ENCODE assay signal across 23 mouse cellular contexts in genomic region chr9:112095198-112095597, GRCm38 (mm10).
DNase-seq lines count a peak whose midpoint lies in the region; ATAC-seq and TF ChIP-seq lines count a peak whose summit lies in the region.
"Had no signal": no experiment of that assay in that cellular context is flagged by ENCODE, and none has a peak within 500 bp of the region (broad histone marks: within the 10 kb centered on the region; RNA-seq: fewer than 3 reads in every experiment).

No protein-coding gene starts in this region.

- peak; percentile 53 for ATAC-seq in frontal cortex, adult (ENCODE audit: low TSS enrichment)
- ATAC-seq: activated CD4-positive, CD25-positive, alpha-beta regulatory T cell, adult 4 months; CD4-positive, CD25-positive, alpha-beta regulatory T cell, adult 4 months; forebrain, embryonic 13.5 days; forebrain, embryonic 15.5 days; forebrain, postnatal 0 days; Patski had no signal

- peak overlapping the region; percentile 72 for H3K27ac ChIP-seq in layer of hippocampus, adult 2 months
- H3K27ac ChIP-seq: embryonic facial prominence, embryonic 10.5 days; embryonic facial prominence, embryonic 12.5 days; forebrain, embryonic 13.5 days; forebrain, embryonic 15.5 days had no signal

- no peak overlapping the region for H3K4me3 ChIP-seq in layer of hippocampus, adult 2 months
- H3K4me3 ChIP-seq: embryonic facial prominence, embryonic 10.5 days; embryonic facial prominence, embryonic 12.5 days; forebrain, embryonic 13.5 days; forebrain, embryonic 15.5 days had no signal

- no peak for DNase-seq in frontal cortex, postnatal 10 days (ENCODE audit: low spot score in 2 of 2)
- DNase-seq in layer of hippocampus, adult 2 months (ENCODE audit: low spot score in 2 of 2): no peak
- no peak for DNase-seq in layer of hippocampus, postnatal 14 days (ENCODE audit: low spot score in 2 of 2)
- peak; percentile 74 for DNase-seq in brain, adult 2 months (ENCODE audit: low read depth, low spot score)
- DNase-seq in urinary bladder, postnatal 14 days (ENCODE audit: low spot score): no peak
- DNase-seq: adrenal gland, adult 8-10 months; adrenal gland, postnatal 14 days; adrenal gland, postnatal 36 days; B cell, adult 2 months; cerebellum, adult 11 months; cerebellum, adult 18-20 months; cerebellum, adult 8-10 months; cerebellum, postnatal 10 days; cerebellum, postnatal 25 days; forebrain, postnatal 0 days had no signal

- TF ChIP-seq CTCF in layer of hippocampus, adult 2 months (conservative IDR thresholded peaks at IDR 0.05): no peak
